Mouse (Mus musculus) layer of hippocampus, postnatal 36 days (tissue): ENCODE data around the gene Gm4302. TPM values are rescaled to one million over a fixed set of nuclear protein-coding genes. Genes with fewer than 3 reads are reported as not detected.
"Not testable (repeated sequence)": the region's sequence is repeated elsewhere in the genome, so short reads cannot be mapped to it uniquely, and the experiment has no call there.

Experiments used
- DNase-seq, 2 experiments: peaks; one replicate each; pipeline ENCODE4 v3.0.0; 2022
- total RNA-seq, 2 experiments: library from RNA; stranded (reverse); gene quantifications; 2 replicates each; pipeline ENCODE4 v1.2.3; 2021

Gene Gm4302
- not detected for total RNA-seq

- not testable (repeated sequence) for DNase-seq
Measured at GRCm38 (mm10) chr10:100340536-100340935, at the start of gene Gm4302. Gene Gm4302, plus strand, starts transcription at chr10:100340836.

DNA sequence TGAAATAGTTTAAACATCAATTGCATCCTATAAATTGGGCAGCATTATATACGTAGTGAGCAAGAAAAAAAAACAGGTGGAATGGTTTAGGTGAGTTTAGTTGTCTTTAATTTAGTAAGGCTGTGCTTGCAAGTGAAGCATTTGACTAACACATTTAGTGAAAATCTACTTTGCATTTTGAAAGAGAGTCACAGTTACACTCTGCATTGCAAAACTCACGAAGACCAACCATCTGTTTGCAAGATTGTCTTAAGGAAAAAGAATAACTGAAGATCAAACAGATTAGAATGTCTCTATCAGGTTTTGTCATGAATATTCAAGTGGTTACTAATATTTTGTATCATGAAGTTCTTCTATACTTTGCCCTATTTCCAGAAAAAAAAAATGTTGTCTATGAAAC lies 44.5 kb upstream of the Gm4302 start:
- DNase-seq: no peak

GRCm38 (mm10) chr10:100300106-100300505 lies 40.5 kb upstream of the Gm4302 start:
- DNase-seq: not testable (repeated sequence)

DNA sequence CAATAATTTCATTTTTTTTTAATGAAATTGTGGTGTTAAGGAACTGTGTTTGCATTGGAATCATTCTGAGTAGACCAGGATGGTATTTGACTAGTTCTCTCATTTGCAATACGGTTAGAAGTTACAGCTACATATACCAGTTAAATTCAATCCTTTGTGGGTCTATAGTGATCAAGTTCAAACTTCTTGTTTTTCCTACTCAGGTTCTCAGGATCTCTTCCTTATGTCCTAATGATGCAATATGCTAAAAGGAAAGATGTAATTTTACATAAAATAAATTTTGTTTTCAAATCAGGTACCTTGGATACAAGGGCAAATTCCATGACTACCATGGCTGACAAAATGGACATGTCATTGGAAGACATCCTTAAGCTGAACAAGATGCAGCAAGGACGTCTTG lies 5.3 kb upstream of the Gm4302 start, which contains the start of gene Gm4301:
TSS of gene Gm4301 (plus strand) at position 301 of the 400 bp plus-strand sequence.
- DNase-seq: not testable (repeated sequence)

- DNase-seq: not testable (repeated sequence)
Measured at GRCm38 (mm10) chr10:100345672-100346071, 5.0 kb downstream of the Gm4302 start, which contains the start of gene Gm4303. Gene Gm4303, plus strand, starts transcription at chr10:100345972.

DNA sequence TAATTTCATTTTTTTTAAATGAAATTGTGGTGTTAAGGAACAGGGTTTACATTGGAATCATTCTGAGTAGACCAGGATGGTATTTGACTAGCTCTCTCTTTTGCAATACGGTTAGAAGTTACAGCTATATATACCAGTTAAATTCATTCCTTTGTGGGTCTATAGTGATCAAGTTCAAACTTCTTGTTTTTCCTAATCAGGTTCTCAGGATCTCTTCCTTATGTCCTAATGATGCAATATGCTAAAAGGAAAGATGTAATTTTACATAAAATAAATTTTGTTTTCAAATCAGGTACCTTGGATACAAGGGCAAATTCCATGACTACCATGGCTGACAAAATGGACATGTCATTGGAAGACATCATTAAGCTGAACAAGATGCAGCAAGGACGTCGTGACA lies 10.2 kb downstream of the Gm4302 start, which contains the start of gene Gm4305:
TSS of gene Gm4305 (plus strand) at position 301 of the 400 bp plus-strand sequence.
- not testable (repeated sequence) for DNase-seq

DNA sequence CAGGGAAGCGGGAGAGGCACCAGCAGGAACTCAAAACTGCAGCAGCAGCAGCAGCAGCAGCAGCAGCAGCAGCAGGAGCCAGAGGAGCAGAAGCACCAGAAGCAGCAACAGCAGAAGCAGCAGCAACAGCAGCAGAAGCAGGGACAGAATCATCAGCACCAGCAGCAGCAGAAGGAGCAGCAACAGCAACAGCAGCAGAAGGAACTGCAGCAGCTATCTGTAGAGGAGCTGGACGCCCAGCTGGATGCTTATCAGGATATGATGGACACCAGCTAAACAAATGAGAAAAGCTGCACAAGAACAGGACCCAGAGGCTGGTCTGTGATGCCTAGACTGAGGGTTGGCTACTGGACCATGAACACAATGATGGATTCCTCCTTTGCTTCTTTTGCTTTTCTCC lies 16.2 kb downstream of the Gm4302 start:
- not testable (repeated sequence) for DNase-seq

GRCm38 (mm10) chr10:100361038-100361437 lies 20.4 kb downstream of the Gm4302 start, which contains the start of gene Gm4307:
Gene Gm4307, plus strand, starts transcription at chr10:100361338.
- DNase-seq: not testable (repeated sequence)

GRCm38 (mm10) chr10:100382460-100382859 lies 41.8 kb downstream of the Gm4302 start, which contains the start of gene Gm4312:
Gene Gm4312, minus strand, starts transcription at chr10:100382560.
- DNase-seq: not testable (repeated sequence)

Other genes with a start within 250 kb of the Gm4302 start
- gene Gm4301, start 5.2 kb upstream of the Gm4302 start, total RNA-seq: not detected
- gene Gm4303, start 5.1 kb downstream of the Gm4302 start, total RNA-seq: not detected
- gene Gm4305, start 10.3 kb downstream of the Gm4302 start, total RNA-seq: not detected
- gene Gm4307, start 20.5 kb downstream of the Gm4302 start, total RNA-seq: not detected
- gene Gm4312, start 41.7 kb downstream of the Gm4302 start, total RNA-seq: not detected
- gene Tmtc3, start 146.5 kb downstream of the Gm4302 start, total RNA-seq: 10 to 100 TPM; 12.7 to 14.4 TPM
- 10 to 100 TPM; 12.5 to 14.0 TPM for gene Cep290, start 146.7 kb downstream of the Gm4302 start, total RNA-seq
- 10 to 100 TPM; 26.2 to 32.2 TPM for gene 4930430F08Rik, start 249.6 kb downstream of the Gm4302 start, total RNA-seq
- gene 1700017N19Rik, start 249.6 kb downstream of the Gm4302 start, total RNA-seq: not detected